Mouse (Mus musculus) bone marrow, adult 2 months (tissue): ENCODE measurements around the gene Bank1.

Source experiments
- CTCF ChIP-seq: fragments of 200-500 bp; IDR thresholded peaks from 2 replicates; pipeline ENCODE4 v1.5.1; 2011; ENCODE audit warnings: low read length, control low read depth; ENCODE audit not compliant: control insufficient read depth, insufficient read depth
- POLR2A ChIP-seq: fragments of 200-500 bp; IDR thresholded peaks from 2 replicates; pipeline ENCODE4 v1.6.1; 2011; ENCODE audit warnings: low read depth, mild to moderate bottlenecking, control low read depth, low read length, borderline replicate concordance; ENCODE audit not compliant: control insufficient read depth

GRCm38 (mm10) chr3:136331135-136331534 is 5.3 kb upstream of the Bank1 start:
- TF ChIP-seq CTCF = no peak
- TF ChIP-seq POLR2A = no peak
